Mouse (Mus musculus) brain, embryonic 18.5 days (tissue): Measurements from ENCODE around the gene Socs4.

Source experiments
- DNase-seq: peaks from one replicate; pipeline ENCODE4 v3.0.0-alpha.2; 2012; ENCODE audit warnings: low read depth, low spot score

Gene Socs4

DNA sequence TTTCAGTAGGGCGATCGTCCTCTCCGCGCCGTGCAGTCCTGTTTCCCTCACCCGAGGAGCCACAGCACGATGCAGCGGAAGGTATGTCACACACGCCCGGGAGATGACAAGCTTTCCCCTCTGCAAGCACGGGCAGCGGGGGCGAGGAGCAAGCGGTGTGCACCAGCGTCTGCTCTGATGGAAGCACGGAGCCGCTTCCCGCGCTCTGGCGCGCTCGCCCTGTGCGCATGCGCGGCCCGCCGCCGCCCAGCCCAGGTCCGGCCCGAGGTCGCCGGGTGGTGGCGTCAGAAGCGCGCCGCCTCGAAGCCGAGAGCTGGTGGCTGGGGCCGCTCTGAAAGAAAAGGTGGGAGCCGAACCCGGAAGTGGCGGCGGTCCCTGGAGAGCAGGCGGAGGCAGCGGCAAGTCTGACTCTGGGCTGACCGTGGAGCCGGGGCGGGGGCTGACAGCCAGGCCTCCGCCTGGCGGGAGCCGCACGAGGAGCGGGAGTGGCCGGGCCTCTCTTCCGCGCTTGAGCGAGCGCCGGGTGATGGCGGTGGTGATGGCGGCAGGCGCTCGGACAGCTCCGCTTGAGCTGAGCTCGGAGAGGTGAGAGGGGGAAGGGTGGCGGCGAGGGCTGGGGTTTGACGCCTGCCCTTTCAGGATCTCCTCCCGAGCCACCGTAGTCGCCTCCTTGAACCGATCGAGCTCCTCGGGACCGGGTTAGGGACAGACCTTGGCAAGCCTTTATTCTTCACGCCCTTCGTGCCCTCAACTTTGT, at the start of gene Socs4, which contains the start of gene Wdhd1:
Gene Socs4, plus strand, starts transcription at position 295 of the 757 bp plus-strand sequence.
Gene Wdhd1, minus strand, starts transcription at position 221 of the 757 bp plus-strand sequence.
- peak; percentile 80 for DNase-seq

DNA sequence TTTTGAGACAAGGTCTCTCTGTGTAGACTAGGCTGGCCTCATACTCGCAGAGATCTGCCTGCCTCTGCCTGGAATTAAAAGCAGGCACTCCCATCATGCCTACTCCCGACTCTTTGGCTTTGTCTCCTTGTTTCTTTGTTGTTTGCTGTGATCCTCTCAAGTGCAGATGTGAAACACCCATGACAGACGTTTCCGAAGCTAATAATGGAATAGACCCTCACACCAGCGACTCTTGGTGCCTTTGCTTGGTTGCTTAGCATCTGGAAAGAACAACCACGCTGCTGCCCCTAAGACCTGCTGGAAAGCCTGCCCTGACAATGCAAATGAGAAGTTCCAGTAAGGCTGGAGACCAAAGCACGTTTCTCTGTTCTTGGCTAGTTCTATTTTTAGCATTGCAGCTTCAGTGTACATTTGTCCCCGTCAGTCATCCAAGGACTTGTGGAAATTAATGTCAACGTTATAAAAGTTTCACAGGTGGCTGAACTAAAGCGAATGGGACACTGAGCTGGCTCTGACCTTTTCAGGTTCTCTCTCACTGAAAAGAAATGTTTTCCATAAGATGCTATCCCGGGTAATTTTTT, 46.8 kb upstream of the Socs4 start:
- no peak for DNase-seq

- no peak for DNase-seq
Observed at GRCm38 (mm10) chr14:47233602-47234001, 43.1 kb upstream of the Socs4 start.

DNA sequence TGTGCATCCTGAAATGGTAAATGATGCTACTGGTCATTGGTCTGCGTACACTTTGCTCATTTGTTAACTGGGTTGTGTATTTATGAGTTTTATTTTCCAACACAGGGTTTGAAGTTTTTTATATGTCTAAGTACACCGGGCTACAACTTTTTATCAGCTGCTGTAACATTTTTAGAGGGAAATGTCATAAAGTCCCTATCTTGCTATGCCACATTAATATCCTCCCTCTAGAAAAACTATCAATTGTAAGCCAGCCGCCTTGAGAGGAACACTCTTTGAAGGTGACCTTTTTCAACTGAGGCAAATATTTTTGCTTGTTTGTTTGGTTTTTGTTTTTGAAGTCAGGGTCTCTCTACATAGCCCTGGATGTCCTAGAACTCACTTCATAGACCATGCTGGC, 42.7 kb upstream of the Socs4 start:
- DNase-seq, result no peak

DNA sequence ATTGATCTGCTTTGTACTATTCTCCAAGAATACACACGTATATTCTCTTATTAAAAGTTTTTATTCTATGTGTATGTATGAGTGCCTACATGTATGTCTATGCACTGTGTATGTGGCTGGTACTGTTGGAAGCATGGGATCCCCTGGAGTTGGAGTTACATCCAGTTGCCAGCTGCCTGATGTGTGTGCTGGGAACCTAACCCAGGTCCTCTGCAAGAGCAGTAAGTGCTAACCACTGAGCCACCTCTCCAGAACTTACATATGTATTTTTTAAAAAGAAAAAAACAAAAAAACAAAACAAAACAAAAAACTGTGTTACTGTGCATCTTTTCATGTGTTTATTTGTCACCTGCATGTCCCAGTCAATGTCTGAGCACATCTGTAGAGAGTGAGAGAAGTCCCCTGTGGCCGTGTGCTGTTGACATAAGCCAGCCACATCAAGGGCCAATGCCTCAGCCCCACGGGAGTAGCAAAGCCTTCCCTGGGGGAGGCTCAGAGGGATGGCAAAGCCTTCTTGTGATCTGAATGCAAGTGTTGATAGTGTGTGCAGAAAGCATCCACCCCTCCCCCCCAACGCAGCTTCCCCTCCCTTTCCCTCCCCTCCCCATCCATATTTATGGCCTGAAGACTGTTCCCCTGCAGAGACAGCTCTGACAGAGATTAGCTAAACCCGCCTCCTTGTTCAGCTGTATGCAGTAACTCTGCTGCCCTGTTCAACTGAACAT, 42.0 kb upstream of the Socs4 start:
- DNase-seq, result no peak

- DNase-seq, result no peak
Observed at GRCm38 (mm10) chr14:47236491-47236890, 40.2 kb upstream of the Socs4 start.

GRCm38 (mm10) chr14:47237286-47237685, 39.4 kb upstream of the Socs4 start:
- DNase-seq, result no peak

GRCm38 (mm10) chr14:47240600-47240999, 36.1 kb upstream of the Socs4 start:
- DNase-seq, result no peak

DNA sequence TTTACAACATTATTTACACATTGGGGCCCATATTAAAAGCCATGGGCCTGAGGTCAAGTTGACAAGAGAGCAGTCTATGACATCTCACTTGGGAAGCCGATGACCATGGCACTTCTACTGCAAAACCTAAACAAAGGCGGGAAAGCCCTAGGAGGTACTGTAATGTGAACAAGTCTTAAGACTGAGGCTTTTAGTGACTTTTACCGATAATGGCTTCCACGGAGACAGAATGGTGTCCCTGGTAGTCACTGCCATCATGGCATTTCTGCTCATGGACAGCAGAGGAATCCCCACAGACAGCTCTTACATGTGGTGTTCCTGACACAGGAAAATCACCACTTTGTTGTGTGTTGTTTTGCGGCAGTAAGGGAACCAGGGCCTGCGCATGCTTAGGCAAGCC, 35.7 kb upstream of the Socs4 start:
- no peak for DNase-seq

DNA sequence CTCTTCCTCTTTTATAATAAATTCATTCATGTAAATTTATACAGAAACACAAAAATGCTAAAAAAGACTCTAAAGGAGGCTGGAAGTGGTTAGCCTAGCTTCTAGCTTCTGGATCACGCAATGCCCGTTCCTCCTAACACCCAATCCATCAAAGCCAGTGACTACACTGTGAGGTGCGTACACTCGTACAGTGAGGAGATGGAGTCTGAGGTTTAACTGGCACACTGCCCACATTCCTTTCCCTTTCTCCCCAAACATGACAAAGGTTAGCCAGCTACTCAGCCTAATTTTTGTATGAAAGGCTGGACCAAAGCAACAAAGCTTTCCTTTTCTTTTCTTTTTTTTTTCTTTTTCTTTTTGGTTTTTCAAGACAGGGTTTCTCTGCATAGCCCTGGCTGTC, 34.0 kb upstream of the Socs4 start:
- DNase-seq, result no peak

DNA sequence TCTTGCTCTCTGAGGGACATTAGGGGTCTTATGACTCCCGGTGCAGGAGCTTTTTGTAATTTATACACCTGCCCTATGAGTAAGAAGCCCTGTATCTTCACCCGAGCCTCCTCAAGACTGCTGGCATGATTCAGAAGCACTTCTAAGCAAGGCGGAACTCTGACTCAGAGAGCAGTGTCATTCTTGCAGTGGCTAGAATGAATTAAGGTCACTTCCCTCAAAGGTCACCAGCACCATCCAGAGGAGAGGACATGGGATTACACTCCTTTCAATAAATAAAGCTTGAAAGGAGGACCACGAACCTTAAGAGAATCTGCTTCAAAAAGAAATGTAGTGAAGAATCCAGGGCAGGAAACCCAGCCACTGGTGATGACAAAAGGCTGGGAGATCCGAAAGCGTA, 26.9 kb upstream of the Socs4 start:
- DNase-seq, result no peak

GRCm38 (mm10) chr14:47264866-47265265, 11.9 kb upstream of the Socs4 start:
- DNase-seq, result no peak

GRCm38 (mm10) chr14:47265829-47266228, 10.9 kb upstream of the Socs4 start:
- no peak for DNase-seq

GRCm38 (mm10) chr14:47269056-47269455, 7.7 kb upstream of the Socs4 start:
- DNase-seq, result no peak

DNA sequence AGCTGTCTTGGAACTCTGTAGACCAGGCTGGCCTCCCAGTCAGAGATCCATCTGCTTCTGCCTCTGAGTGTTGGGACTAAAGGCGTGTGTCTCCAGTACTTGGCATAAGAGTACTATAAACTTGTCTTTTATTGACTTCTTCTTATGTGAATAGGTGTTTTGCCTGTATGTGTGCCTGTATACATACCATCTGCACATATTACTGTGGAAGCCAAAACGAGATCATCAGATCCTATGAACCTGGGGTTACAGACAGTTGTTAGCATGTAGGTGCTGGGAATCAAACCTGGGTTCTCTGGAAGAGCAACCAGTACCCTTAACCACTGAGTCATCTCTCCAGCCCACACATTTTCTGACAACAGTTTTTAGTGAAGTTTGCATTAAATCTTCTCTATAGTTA, 7.0 kb upstream of the Socs4 start:
- no peak for DNase-seq

DNA sequence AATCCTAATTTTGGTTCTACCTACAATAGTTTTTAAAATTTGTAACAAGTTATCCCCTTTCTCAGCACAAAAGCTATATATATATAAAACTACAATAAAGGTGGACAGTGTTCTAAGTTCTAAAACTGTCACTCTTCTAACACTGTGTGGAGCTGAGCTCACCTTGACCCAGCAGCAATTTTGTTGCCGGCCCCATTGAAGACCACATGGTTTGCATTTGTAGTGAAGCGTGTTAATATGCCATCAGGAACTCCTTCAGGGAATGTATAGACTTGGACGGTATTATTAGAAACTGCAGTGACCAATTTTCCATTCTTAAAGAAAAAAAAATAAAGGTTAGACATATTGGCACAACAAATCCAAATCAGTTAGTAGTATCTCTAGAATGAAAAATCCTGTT, 3.0 kb upstream of the Socs4 start:
- DNase-seq, result no peak

GRCm38 (mm10) chr14:47275417-47275816, 1.3 kb upstream of the Socs4 start:
- no peak for DNase-seq

GRCm38 (mm10) chr14:47276036-47276603, 611 bp upstream of the Socs4 start:
- DNase-seq, result no peak

DNA sequence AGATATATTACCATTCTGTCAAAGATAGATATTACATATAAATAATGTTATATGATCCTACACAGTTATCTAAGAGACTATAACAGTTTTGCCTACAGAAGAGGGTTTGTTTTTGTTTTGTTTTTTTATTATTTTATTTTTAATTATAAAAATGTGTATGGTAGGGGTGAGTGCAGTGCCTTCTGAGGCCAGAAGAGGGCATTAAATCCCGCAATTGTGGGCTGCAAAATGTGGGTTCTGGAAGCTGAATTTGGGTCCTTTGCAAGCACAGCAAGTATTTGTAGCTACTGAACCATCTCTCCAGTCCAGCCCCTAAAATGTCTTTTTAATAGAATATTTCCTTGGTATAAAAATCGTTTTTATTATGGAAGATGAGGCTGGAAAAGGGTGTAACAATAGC, 2.3 kb downstream of the Socs4 start:
- no peak for DNase-seq

GRCm38 (mm10) chr14:47281535-47281934, 4.8 kb downstream of the Socs4 start:
- DNase-seq, result no peak

DNA sequence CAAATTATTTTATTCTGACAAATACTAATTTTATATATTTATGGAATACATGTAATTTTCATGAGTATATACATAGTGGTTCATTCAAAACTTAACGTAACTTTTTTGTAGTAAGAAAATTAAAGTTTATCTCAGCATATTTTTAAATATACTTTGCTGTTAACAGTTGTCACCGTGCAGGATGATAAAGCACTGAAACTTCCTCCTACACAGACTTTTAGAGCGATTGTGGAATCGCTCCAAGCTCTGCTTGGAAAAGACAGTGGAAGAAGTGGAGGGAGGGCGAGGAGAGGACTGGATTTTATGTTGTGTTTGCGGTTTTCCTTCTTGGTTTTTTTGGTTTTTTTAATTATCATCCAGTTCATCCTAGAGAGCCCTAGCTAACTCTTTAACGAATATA, 6.8 kb downstream of the Socs4 start:
- DNase-seq, result no peak

GRCm38 (mm10) chr14:47285271-47285670, 8.5 kb downstream of the Socs4 start:
- DNase-seq, result no peak
